Mouse (Mus musculus) MEL (cell line): Measurements from ENCODE around the gene Susd2. TPM values are rescaled to one million over a fixed set of nuclear protein-coding genes. Genes with fewer than 3 reads are reported as not detected.

Source experiments
- DNase-seq: peaks from one replicate; pipeline ENCODE4 v3.0.0; 2011; ENCODE audit warnings: low read depth, low spot score
- H3K27ac ChIP-seq: 2 replicates; pipeline ENCODE4 v1.5.1; 2012; ENCODE audit warnings: low read depth, mild to moderate bottlenecking, control low read depth, low read length, moderate library complexity; ENCODE audit not compliant: control insufficient read depth
- H3K27me3 ChIP-seq, 2 experiments: fragments of 150-350 bp in 1 of 2; sonication (generic) in 1 of 2; 2 replicates each; pipeline ENCODE4 v1.6.1; 2012; ENCODE audit warnings: low read length in 2 of 2, mild to moderate bottlenecking in 2 of 2, improper control_type of control experiment in 1 of 2, moderate library complexity in 1 of 2; ENCODE audit not compliant: insufficient read depth in 2 of 2, control insufficient read depth in 1 of 2
- H3K36me3 ChIP-seq, 2 experiments: 2 replicates each; pipeline ENCODE4 v1.6.1; 2012 to 2014; ENCODE audit warnings: low read length in 2 of 2, improper control_type of control experiment in 1 of 2, inconsistent platforms in 1 of 2, mild to moderate bottlenecking in 1 of 2; ENCODE audit not compliant: insufficient read depth in 2 of 2, control insufficient read depth in 1 of 2
- H3K4me1 ChIP-seq, 2 experiments: fragments of 150-350 bp in 1 of 2; sonication (generic) in 1 of 2; 2 replicates each; pipeline ENCODE4 v1.6.1; 2012; ENCODE audit warnings: low read length in 2 of 2, improper control_type of control experiment in 1 of 2, mild to moderate bottlenecking in 1 of 2; ENCODE audit not compliant: insufficient read depth in 2 of 2, control insufficient read depth in 1 of 2
- H3K4me3 ChIP-seq, 2 experiments: fragments of 150-350 bp in 1 of 2; sonication (generic) in 1 of 2; 2 replicates each; pipeline ENCODE4 v1.5.1; 2012; ENCODE audit warnings: low read depth in 2 of 2, low read length in 2 of 2, mild to moderate bottlenecking in 2 of 2, moderate library complexity in 2 of 2, control low read depth in 1 of 2, improper control_type of control experiment in 1 of 2; ENCODE audit not compliant: control insufficient read depth in 1 of 2, insufficient read depth in 1 of 2
- H3K79me2 ChIP-seq: 2 replicates; pipeline ENCODE4 v1.6.1; 2012; ENCODE audit warnings: mild to moderate bottlenecking, low read length, moderate library complexity; ENCODE audit not compliant: control insufficient read depth, poor library complexity, insufficient read depth
- H3K9ac ChIP-seq: 2 replicates; pipeline ENCODE4 v1.6.1; 2012; ENCODE audit warnings: low read depth, mild to moderate bottlenecking, control low read depth, low read length, moderate library complexity; ENCODE audit not compliant: control insufficient read depth, poor library complexity, severe bottlenecking
- H3K9me3 ChIP-seq: fragments of 150-350 bp; sonication (generic); replicated peaks from 2 replicates; pipeline ENCODE4 v1.6.1; 2012; ENCODE audit warnings: mild to moderate bottlenecking, low read length, improper control_type of control experiment, moderate library complexity; ENCODE audit not compliant: insufficient read depth
- BHLHE40 ChIP-seq: IDR thresholded peaks from 2 replicates; pipeline ENCODE4 v1.6.1; 2012; ENCODE audit warnings: low read depth, mild to moderate bottlenecking, inconsistent platforms, low read length, improper control_type of control experiment, borderline replicate concordance
- CHD1 ChIP-seq: IDR thresholded peaks from 2 replicates; pipeline ENCODE4 v1.6.1; 2012; ENCODE audit warnings: low read depth, mild to moderate bottlenecking, inconsistent platforms, low read length, improper control_type of control experiment
- CHD2 ChIP-seq: IDR thresholded peaks from 2 replicates; pipeline ENCODE4 v1.6.1; 2011; ENCODE audit warnings: low read length, improper control_type of control experiment
- CTCF ChIP-seq, 3 experiments: IDR thresholded peaks in 2 of 3; conservative IDR thresholded peaks in 1 of 3; 2 replicates each; pipeline ENCODE4 v1.5.1; 2011 to 2012; ENCODE audit warnings: low read length in 3 of 3, low read depth in 2 of 3, mild to moderate bottlenecking in 2 of 3, improper control_type of control experiment in 1 of 3, inconsistent platforms in 1 of 3, mixed read lengths in 1 of 3, moderate library complexity in 1 of 3; ENCODE audit not compliant: control insufficient read depth in 1 of 3, insufficient read depth in 1 of 3, poor library complexity in 1 of 3, severe bottlenecking in 1 of 3
- E2F4 ChIP-seq: IDR thresholded peaks from 2 replicates; pipeline ENCODE4 v1.6.1; 2011; ENCODE audit warnings: low read depth, low read length, improper control_type of control experiment, borderline replicate concordance
- ELF1 ChIP-seq: IDR thresholded peaks from 2 replicates; pipeline ENCODE4 v1.6.1; 2014; ENCODE audit warnings: low read depth, mild to moderate bottlenecking, inconsistent platforms, low read length, improper control_type of control experiment, moderate library complexity
- EP300 ChIP-seq, 2 experiments: IDR thresholded peaks; 2 replicates each; pipeline ENCODE4 v1.6.1; 2011; ENCODE audit warnings: improper control_type of control experiment in 2 of 2, low read length in 2 of 2, low read depth in 1 of 2, mild to moderate bottlenecking in 1 of 2
- ETS1 ChIP-seq: IDR thresholded peaks from 2 replicates; pipeline ENCODE4 v1.6.1; 2012; ENCODE audit warnings: low read depth, mild to moderate bottlenecking, inconsistent platforms, low read length, improper control_type of control experiment, moderate library complexity
- GATA1 ChIP-seq: IDR thresholded peaks from 2 replicates; pipeline ENCODE4 v1.6.1; 2011; ENCODE audit warnings: low read depth, low read length, improper control_type of control experiment
- HCFC1 ChIP-seq: IDR thresholded peaks from 2 replicates; pipeline ENCODE4 v1.6.1; 2012; ENCODE audit warnings: low read depth, mild to moderate bottlenecking, inconsistent platforms, low read length, improper control_type of control experiment, moderate library complexity
- JUND ChIP-seq: IDR thresholded peaks from 2 replicates; pipeline ENCODE4 v1.6.1; 2011; ENCODE audit warnings: low read depth, mild to moderate bottlenecking, improper control_type of control experiment, low read length
- KAT2A ChIP-seq: conservative IDR thresholded peaks from 2 replicates; pipeline ENCODE4 v1.6.1; 2012; ENCODE audit warnings: low read depth, low read length, improper control_type of control experiment, inconsistent platforms
- MEF2A ChIP-seq: IDR thresholded peaks from 2 replicates; pipeline ENCODE4 v1.6.1; 2014; ENCODE audit warnings: low read depth, mild to moderate bottlenecking, inconsistent platforms, low read length, improper control_type of control experiment; ENCODE audit not compliant: poor library complexity, insufficient replicate concordance, severe bottlenecking; ENCODE audit errors: extremely low read depth
- MXI1 ChIP-seq: IDR thresholded peaks from 2 replicates; pipeline ENCODE4 v1.6.1; 2011; ENCODE audit warnings: mild to moderate bottlenecking, low read depth, low read length, improper control_type of control experiment
- MYC ChIP-seq: IDR thresholded peaks from 2 replicates; pipeline ENCODE4 v1.6.1; 2011; ENCODE audit warnings: low read depth, mild to moderate bottlenecking, low read length, improper control_type of control experiment, moderate library complexity
- NELFE ChIP-seq: IDR thresholded peaks from 2 replicates; pipeline ENCODE4 v1.6.1; 2011; ENCODE audit warnings: low read depth, low read length, improper control_type of control experiment
- NRF1 ChIP-seq: IDR thresholded peaks from 2 replicates; pipeline ENCODE4 v1.6.1; 2014; ENCODE audit warnings: low read depth, mild to moderate bottlenecking, inconsistent platforms, low read length, improper control_type of control experiment, moderate library complexity; ENCODE audit not compliant: poor library complexity, insufficient read depth, severe bottlenecking
- POLR2AphosphoS5 ChIP-seq: IDR thresholded peaks from 2 replicates; pipeline ENCODE4 v1.6.1; 2012; ENCODE audit warnings: low read depth, borderline replicate concordance, mild to moderate bottlenecking, inconsistent platforms, low read length, moderate library complexity, mixed read lengths
- RAD21 ChIP-seq: IDR thresholded peaks from 2 replicates; pipeline ENCODE4 v1.6.1; 2011; ENCODE audit warnings: mild to moderate bottlenecking, low read depth, low read length, improper control_type of control experiment
- RCOR1 ChIP-seq: IDR thresholded peaks from 2 replicates; pipeline ENCODE4 v1.6.1; 2012; ENCODE audit warnings: low read depth, mild to moderate bottlenecking, inconsistent platforms, low read length, improper control_type of control experiment
- SMC3 ChIP-seq: IDR thresholded peaks from 2 replicates; pipeline ENCODE4 v1.6.1; 2011; ENCODE audit warnings: low read depth, low read length, improper control_type of control experiment
- TAL1 ChIP-seq: IDR thresholded peaks from 2 replicates; pipeline ENCODE4 v1.6.1; 2012; ENCODE audit warnings: mild to moderate bottlenecking, inconsistent platforms, low read length, moderate library complexity, mixed read lengths
- USF1 ChIP-seq: IDR thresholded peaks from 2 replicates; pipeline ENCODE4 v1.6.1; 2014; ENCODE audit warnings: low read depth, mild to moderate bottlenecking, inconsistent platforms, low read length, improper control_type of control experiment, moderate library complexity
- USF2 ChIP-seq, 2 experiments: IDR thresholded peaks; 2 replicates each; pipeline ENCODE4 v1.6.1; 2011 to 2012; ENCODE audit warnings: improper control_type of control experiment in 2 of 2, low read length in 2 of 2, borderline replicate concordance in 1 of 2, inconsistent platforms in 1 of 2, low read depth in 1 of 2, mild to moderate bottlenecking in 1 of 2; ENCODE audit not compliant: insufficient read depth in 1 of 2
- polyA plus RNA-seq, 2 experiments: library from polyadenylated mRNA; stranded (reverse) in 1 of 2; unstranded in 1 of 2; fragments of >175 nt in 1 of 2; fragments of >200 nt in 1 of 2; gene quantifications; 2 replicates each; pipeline versions ENCODE4 v1.2.1 to v1.2.4; 2012; ENCODE audit warnings: low replicate concordance in 2 of 2, low read depth in 1 of 2; ENCODE audit not compliant: insufficient read length in 2 of 2, insufficient read depth in 1 of 2, missing spikeins in 1 of 2
- total RNA-seq: library from RNA; depleted of rRNA; stranded (reverse); fragments of 300-350 nt; gene quantifications from 2 replicates; pipeline ENCODE4 v1.2.3, GENCODE M21; 2012

Susd2 gene
- total and polyA plus RNA-seq, 3 experiments: 0.12 to 0.15 TPM; not detected in 1

- H3K9me3 ChIP-seq: no peaks in the 10 kb centered on the region
- no peak overlapping the region for H3K4me3 ChIP-seq
- H3K27me3 ChIP-seq: no peaks in the 10 kb centered on the region
- H3K4me1 ChIP-seq: no peaks in the 10 kb centered on the region
- TF ChIP-seq ETS1 (no peak), CHD2 (no peak), MEF2A (no peak), CTCF (IDR thresholded peaks at IDR 0.05 in 2 of 3, conservative IDR thresholded peaks at IDR 0.05 in 1 of 3; ENCODE audit: control insufficient read depth in 1 of 3, insufficient read depth in 1 of 3, low read depth in 2 of 3, low read length in 3 of 3, poor library complexity in 1 of 3, severe bottlenecking in 1 of 3) (no peak), MXI1 (no peak), SMC3 (no peak), RCOR1 (no peak), BHLHE40 (no peak), NRF1 (no peak), GATA1 (no peak), POLR2AphosphoS5 (no peak), CHD1 (no peak), USF2 (IDR thresholded peaks at IDR 0.05; ENCODE audit: borderline replicate concordance in 1 of 2, insufficient read depth in 1 of 2, low read depth in 1 of 2, low read length in 2 of 2) (no peak), EP300 (IDR thresholded peaks at IDR 0.05; ENCODE audit: low read depth in 1 of 2, low read length in 2 of 2) (no peak), ELF1 (no peak)
- TF ChIP-seq, all 39 proteins: peak for 0
- peaks cover 0 to 2% of the 10 kb centered on the region in 2 experiments; a peak in 2 of 4 replicates for H3K36me3 ChIP-seq
- no peak for DNase-seq
- H3K9ac ChIP-seq: no peak overlapping the region
- H3K79me2 ChIP-seq: no peaks in the 10 kb centered on the region
- no peak overlapping the region for H3K27ac ChIP-seq
Measured at GRCm38 (mm10) chr10:75675594-75675993, 31.8 kb upstream of the Susd2 start.

DNA sequence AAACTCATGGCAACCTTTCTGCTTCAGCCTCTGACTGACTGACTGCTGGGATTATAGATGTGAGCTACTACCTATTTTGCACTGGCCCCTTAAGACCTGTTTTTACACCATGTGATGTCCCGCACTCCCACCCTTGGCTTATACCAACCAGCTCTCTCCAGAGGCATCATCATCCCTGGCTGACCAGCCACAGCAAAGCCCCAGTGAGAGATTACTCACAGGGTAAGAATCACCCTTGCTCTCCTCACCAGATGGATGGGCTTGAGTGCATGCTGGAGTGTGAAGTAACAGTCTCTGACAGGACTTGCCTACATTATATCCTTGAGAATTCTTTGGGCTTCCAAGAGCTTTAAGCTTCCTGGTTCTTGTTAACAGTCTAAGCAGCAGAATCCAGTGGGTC, 26.1 kb upstream of the Susd2 start:
- Histone ChIP-seq H3K9me3 (no peaks in the 10 kb centered on the region), H3K27me3 (no peaks in the 10 kb centered on the region), H3K79me2 (peaks cover 4% of the 10 kb centered on the region), H3K9ac (no peak overlapping the region), H3K27ac (no peak overlapping the region), H3K4me1 (no peaks in the 10 kb centered on the region; a peak in 2 of 4 replicates), H3K4me3 (no peak overlapping the region), H3K36me3 (peaks cover 1 to 4% of the 10 kb centered on the region in 2 experiments; a peak in 2 of 4 replicates)
- no peak for TF ChIP-seq CHD2
- TF ChIP-seq RAD21: no peak
- TF ChIP-seq ELF1: no peak
- TF ChIP-seq JUND: no peak
- no peak for TF ChIP-seq HCFC1
- no peak for TF ChIP-seq USF1
- TF ChIP-seq E2F4: no peak
- no peak for TF ChIP-seq TAL1
- TF ChIP-seq MYC: no peak
- TF ChIP-seq NELFE: no peak
- TF ChIP-seq KAT2A: no peak
- no peak for DNase-seq
